Mouse (Mus musculus): Measurements from ENCODE around the gene Ing4.
A peak's percentile ranks its signal among the peaks of the same experiment; 100 is the strongest.

Ing4 gene

GRCm38 (mm10) chr6:125039533-125040153, at the start of gene Ing4:
Gene Ing4, plus strand, starts transcription at chr6:125039760.
- DNase-seq (ENCODE audit: low spot score): peak; percentile 96

- no peak for DNase-seq (ENCODE audit: low spot score)
Measured at GRCm38 (mm10) chr6:124992241-124992640, 47.3 kb upstream of the Ing4 start.

DNA sequence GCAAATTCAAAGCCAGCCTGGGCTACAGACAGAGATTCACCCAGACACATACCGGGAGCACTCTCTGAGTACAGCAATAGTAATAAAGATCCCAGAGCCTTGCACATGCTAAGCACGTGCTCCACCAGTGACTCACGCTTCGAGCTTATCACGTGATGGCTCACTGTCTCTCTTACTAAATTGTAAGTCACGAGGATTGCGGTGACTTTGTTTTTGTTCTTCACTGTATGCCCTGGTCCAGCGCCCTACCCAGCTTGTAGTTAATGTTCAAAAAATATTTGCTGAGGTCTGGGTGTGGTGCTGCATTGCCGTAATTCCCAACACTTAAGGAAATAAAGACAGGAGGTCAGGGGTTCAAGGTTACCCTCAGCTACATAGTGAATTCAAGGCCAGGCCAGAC, 46.2 kb upstream of the Ing4 start:
- DNase-seq (ENCODE audit: low spot score): peak; percentile 29

GRCm38 (mm10) chr6:124993876-124994275, 45.7 kb upstream of the Ing4 start:
- DNase-seq (ENCODE audit: low spot score): no peak

GRCm38 (mm10) chr6:124995246-124995645, 44.3 kb upstream of the Ing4 start:
- no peak for DNase-seq (ENCODE audit: low spot score)

DNA sequence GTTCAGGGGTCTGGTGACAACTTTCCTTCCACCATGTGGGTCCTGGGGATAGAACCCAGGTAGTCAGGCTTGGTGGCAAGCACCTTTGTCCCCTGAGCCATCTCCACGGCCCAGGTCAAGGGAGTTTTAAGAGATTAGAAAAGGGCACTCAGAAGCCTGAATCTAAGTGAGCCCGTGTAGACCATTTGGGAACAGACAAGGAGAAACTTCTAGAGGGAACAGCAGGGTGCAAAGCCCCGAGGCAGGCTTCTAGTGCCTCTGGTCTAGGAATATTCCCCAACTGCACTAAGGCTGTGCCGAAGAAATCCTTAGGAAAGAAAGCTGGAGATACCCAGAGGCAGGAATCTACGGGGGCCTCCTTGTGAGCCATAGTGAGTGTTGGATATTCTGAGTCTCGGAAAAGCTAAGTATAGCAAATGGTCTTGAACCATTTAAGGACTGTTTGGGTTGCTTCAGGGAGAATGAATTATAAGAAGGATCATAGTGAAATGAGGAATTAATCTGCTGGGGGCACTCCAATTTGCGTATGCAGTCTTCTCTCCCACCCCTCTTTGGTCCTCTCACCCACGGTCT, 43.6 kb upstream of the Ing4 start:
- no peak for DNase-seq (ENCODE audit: low spot score)

DNA sequence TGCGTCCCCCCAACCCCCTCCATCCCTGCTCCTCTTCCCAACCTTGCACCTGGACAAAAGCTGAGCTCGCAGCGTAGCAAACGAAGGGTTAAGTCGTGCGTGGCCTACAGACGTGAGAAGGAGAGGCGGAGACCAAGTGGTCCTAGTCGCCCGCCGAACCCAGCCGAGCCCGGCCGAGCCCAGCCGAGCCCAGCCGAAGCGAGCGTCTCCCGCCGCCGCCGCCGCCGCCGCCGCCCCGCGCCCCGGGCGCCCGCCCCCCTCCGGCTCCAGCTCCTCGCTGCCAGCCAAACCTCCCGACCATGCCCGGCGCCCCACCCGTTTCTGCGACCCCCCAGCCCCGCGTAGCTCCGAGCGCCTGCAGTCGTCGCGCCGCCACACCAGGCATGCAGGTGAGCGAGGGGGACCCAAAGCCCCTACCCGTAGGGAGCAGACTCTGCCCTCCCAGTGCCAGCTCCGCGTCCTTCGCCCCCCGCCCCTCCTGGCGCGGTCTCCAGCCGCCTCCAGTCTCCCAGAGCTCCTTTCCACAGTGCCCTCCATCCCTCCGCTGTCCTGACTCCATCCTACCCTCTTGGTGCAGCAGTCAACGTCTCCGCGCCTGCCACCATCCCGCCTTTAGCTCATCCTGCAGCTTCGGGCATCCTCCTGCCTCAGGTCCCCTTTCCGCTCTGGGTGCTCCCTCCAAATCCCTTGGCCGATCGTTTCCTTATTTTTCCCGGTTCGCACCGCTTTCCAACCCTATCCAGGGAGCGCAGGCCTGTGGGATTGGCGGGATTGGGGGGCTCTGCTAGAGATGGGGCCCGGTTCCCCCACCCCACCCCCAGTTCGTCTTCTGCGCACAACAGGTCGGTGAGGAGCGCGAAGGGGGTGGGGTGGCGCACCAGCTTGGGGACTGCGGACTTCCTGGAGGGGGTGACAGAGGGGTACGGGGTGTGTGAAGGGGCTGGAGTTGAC, 42.7 kb upstream of the Ing4 start, which contains the start of gene Pianp:
Gene Pianp (plus strand): TSS at position 144 of the 951 bp plus-strand sequence.
- peak; percentile 53 for DNase-seq (ENCODE audit: low spot score)

DNA sequence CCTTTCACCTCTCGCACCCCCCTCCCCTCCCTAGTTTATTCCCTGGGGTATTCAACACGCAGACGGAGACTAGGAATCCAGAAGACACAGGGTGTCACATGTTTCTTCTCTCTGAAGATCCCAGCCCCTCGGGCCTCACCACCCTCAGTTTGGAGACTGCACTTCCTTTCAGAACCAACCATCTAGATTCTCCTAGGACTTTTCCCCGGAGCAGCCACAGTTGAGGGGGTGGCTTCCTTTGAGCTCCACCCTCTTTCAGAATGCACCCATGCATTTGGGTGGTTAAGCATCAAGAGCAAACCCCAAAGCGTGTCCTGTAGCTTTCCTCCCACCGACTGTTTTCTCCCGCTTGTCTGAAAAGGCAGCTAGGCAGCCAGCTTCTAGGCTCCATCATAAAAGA, 41.5 kb upstream of the Ing4 start:
- DNase-seq (ENCODE audit: low spot score): no peak

DNA sequence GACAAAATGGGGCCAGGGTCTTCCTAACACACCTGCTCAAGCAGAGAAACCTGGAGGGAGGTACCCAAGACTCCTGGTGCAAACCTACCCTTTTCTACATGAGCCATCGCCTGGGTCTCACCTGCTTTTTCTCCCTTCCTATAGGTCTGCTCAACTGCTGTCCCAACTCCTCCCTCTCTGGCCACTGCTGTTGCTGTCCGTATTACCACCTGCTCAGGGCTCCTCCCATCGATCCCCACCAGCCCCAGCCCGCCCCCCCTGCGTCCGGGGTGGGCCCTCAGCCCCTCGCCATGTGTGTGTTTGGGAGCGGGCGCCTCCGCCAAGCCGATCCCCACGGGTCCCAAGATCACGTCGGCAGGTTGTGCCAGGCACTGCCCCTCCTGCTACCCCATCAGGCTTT, 40.5 kb upstream of the Ing4 start:
- no peak for DNase-seq (ENCODE audit: low spot score)

DNA sequence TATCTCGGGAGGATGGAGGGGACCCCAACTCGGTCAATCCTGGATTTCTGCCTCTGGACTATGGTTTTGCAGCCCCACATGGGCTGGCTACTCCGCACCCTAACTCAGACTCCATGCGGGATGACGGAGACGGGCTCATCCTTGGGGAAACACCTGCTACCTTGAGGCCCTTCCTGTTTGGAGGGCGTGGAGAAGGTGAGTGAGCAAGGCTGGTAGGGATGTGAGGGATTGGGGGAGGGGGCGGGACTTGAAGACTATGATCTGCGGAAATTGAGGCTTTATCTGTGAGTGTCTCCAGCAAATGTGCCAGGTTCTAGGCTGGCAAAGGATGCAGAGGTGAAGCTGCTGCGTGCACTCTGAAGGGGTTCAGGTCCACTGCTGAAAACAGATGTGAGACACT, 40.0 kb upstream of the Ing4 start:
- no peak for DNase-seq (ENCODE audit: low spot score)

- no peak for DNase-seq (ENCODE audit: low spot score)
Measured at GRCm38 (mm10) chr6:125003706-125004105, 35.9 kb upstream of the Ing4 start.

- DNase-seq (ENCODE audit: low spot score): no peak
Measured at GRCm38 (mm10) chr6:125005086-125005485, 34.5 kb upstream of the Ing4 start.

GRCm38 (mm10) chr6:125008060-125008459, 31.5 kb upstream of the Ing4 start:
- no peak for DNase-seq (ENCODE audit: low spot score)

DNA sequence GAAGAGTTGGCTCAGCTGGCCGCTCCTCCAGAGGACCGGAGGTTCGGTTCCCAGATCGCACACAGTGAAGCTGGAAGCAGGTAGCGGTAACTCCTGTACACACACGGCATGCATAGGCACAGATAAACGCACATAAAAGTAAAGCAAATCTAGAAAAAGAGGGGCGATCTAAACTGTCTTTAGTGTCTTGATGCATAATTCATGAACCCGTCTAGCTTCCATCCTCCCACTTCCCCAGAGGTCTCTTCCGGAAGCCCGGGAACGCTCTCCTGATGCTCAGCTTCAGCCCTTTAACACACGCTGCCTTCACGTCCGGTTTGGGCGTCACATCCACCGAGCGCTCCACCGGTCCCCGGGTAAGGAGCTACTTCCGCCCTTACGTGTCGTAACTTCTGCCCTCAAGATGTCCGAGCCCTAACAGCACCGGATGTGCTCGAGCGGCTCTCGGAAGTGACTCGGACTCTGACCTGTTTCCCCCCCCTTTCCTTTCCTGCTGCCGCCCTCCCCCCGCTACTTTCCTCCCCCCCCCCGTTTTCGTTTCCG, 30.9 kb upstream of the Ing4 start:
- DNase-seq (ENCODE audit: low spot score): peak; percentile 97

DNA sequence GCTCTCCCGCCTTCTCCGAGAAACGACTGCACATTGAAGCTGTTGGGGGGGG, 30.6 kb upstream of the Ing4 start, which contains the start of gene Zfp384:
Gene Zfp384 (plus strand): TSS at position 17 of the 52 bp plus-strand sequence.
- no peak for DNase-seq (ENCODE audit: low spot score)

DNA sequence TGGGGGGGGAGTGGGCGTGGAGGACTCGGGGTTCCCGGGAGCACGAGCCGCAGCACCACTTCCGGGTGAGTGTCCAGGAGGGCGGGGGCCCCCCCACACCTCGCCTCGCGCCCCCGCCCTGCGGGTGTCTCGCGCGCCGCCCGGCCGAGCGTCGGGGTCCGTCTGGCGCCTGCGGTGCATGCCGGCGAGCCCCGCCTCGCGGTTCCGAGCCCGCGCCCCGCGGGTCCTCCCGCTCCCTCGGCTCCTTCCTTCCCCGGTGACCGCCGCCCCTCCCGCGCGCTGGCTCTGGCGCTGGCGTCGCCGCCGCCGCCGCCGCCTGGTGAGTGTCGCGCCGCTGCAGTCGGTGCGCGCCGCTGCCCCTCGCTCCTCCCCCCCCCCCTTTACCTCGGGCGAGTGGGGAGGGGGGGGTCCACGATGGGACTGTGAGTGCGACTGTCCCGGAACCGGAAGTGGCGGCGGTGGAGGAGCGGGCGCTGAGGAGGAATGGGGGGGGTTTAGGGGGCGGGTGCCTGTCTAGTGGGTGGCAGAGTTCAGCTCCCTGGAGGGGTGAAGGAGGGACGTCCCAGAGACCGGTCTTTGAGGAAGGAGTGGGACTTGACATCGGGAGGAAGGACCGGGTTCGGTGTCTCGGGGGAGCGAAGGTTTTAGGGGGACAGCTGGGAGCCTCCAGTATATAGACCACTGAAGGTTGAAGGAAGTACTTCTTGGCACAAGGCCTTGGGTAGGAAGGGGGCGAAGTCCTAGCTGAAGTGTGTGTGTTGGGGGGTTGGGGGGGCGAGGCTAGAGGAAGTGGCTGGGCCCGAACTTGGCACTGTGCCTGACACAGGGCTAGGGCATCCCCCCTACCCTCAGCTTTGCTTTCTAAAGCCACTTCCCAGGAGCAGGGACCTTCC, 30.1 kb upstream of the Ing4 start:
- peak; percentile 83 for DNase-seq (ENCODE audit: low spot score)

DNA sequence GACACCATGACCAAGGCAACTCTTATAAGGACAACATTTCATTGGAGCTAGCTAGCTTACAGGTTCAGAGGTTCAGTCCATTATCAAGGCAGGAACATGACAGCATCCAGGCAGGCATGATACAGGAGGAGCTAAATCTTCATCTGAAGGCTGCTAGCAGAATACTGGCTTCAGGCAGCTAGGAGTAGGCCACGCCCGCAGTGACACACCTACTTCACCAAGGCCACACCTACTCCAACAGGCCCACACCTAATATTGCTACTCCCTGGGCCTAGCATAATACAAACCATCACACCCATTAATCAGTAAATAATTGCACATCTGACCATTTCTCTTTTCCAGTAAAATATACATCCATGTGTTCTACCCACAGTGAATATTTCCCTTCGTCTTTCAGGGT, 21.9 kb upstream of the Ing4 start:
- no peak for DNase-seq (ENCODE audit: low spot score)

DNA sequence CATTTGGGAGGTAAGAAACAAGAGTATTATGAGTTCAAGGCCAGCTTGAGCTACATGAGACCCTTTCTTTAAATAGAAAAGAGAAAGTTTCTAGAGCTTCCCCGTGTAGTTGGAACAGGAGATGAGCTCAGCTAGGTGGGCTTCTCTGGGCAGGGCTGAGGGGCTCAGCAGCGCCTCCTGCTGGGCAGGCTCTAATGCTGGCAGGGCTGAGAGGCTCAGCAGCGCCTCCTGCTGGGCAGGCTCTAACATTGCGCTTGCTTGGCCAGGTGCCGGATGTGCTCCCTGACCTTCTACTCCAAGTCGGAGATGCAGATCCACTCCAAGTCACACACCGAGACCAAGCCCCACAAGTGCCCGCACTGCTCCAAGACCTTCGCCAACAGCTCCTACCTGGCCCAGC, 9.0 kb upstream of the Ing4 start:
- peak; percentile 23 for DNase-seq (ENCODE audit: low spot score)

DNA sequence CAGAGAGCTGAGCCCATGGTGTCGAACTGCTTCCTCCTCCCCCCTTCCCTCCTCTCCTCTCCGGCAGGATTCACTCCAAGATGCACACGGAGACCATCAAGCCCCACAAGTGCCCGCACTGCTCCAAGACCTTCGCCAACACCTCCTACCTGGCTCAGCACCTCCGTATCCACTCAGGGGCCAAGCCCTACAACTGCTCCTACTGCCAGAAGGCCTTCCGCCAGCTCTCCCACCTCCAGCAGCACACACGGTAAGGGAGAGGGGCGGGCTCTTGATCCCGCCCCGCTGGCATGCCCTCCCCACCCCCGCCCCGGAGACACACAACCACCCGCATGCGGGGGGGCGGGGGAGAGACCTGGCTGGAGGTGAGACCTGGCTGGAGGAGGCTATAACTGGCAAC, 8.0 kb upstream of the Ing4 start:
- DNase-seq (ENCODE audit: low spot score): no peak

DNA sequence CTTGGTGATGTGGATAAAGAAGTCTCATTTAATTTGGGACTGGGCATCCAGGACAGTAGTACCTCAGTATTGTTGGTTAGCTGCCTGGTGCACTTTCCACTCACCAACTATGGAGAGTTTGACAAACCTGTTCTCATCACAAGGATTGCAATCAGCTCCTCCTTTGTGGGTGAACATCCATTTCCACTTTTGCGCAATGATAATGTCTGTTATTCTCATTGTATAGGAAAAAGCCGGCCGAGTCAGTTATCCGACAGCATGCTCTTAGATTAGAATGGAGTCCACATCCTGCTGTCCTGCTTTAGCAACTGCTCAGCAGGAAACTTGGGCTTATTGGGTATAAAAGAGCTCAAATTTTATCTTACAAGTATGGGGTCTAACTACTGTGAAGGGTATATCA, 894 bp upstream of the Ing4 start:
- DNase-seq (ENCODE audit: low spot score): no peak

DNA sequence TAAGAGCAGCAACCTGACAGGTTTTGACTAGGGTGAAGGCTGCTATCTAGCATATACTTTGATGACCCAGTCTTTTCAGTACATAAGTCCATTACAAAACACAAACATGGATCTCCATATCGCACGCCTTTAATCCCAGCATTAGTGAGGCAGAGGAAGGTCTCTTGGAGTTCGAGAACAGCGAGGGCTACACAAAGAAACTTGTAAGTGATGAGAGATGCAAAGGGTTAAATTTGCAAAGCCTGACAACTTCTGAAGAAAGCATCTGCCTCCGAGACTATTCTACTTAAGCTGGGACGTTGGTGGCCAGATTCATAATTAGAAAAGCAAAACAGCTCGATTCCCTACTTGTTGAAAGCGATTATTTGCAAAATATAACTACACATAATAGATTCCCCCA, 429 bp upstream of the Ing4 start:
- DNase-seq (ENCODE audit: low spot score): no peak

DNA sequence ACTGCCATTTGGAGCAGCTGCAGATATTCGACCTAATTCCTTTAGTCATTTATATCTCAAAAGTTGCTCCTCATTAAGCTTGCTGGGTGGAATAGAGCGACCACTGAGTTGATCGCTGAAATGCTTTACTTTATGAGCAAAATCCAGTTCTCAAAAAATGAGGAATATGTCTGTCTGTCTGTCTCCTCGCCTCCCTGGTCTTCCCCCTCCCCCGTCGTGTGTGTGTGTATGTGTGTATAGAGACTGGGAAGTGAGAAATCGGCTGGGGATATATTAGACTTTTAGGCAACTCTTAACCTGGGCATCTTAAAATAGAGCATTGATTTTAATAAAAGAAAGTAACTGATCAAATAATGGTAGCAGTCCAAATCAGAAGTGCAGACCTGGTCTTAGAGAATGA, 661 bp downstream of the Ing4 start:
- DNase-seq (ENCODE audit: low spot score): no peak
